In genomic region chr2:136891951-136892371, GRCm38 (mm10) we compare ENCODE assay signal across 8 mouse cellular contexts. TPM values are rescaled to one million over a fixed set of nuclear protein-coding genes. Genes with fewer than 3 reads are reported as not detected.
DNase-seq lines count a peak whose midpoint lies in the region; ATAC-seq lines count a peak whose summit lies in the region.

No protein-coding gene starts in this region.

- H3K27me3 ChIP-seq in heart, embryonic 14.5 days (ENCODE audit: control insufficient read depth, insufficient read depth, low read length): no peaks in the 10 kb centered on the region
- H3K27me3 ChIP-seq in liver, embryonic 13.5 days: no peaks in the 10 kb centered on the region
- H3K27me3 ChIP-seq in stomach, embryonic 16.5 days (ENCODE audit: control insufficient read depth, insufficient read depth, low read length): no peaks in the 10 kb centered on the region

- H3K27ac ChIP-seq in heart, embryonic 14.5 days (replicated peaks in 1 of 2; ENCODE audit: control insufficient read depth in 1 of 2, insufficient read depth in 1 of 2, low read depth in 2 of 2, low read length in 2 of 2): peak overlapping the region; percentile 91 to 95
- peak overlapping the region; percentile 83 for H3K27ac ChIP-seq in liver, embryonic 13.5 days
- H3K27ac ChIP-seq in stomach, embryonic 16.5 days (ENCODE audit: low read length): peak overlapping the region; percentile 75

- DNase-seq in c-Kit-negative CD71-positive TER-119-positive erythroid progenitor cells, embryonic 14.5 days (ENCODE audit: low read depth, low spot score): peak; percentile 92
- DNase-seq in fibroblast of lung, adult 2 months (ENCODE audit: low read depth): peak; percentile 96
- DNase-seq in kidney, postnatal 14 days: peak; percentile 97
- peak; percentile 91 for DNase-seq in liver, embryonic 13.5 days
- DNase-seq in neural tube, embryonic 10.5 days (ENCODE audit: extremely low spot score, low spot score): peak; percentile 84

- ATAC-seq in CD4-positive, CD25-positive, alpha-beta regulatory T cell, adult 4 months: peak; percentile 75
- peak; percentile 77 for ATAC-seq in heart, embryonic 14.5 days (ENCODE audit: insufficient number of reproducible peaks, insufficient read depth, low FRiP score, low read depth)
- ATAC-seq in liver, embryonic 13.5 days (ENCODE audit: low read depth): peak; percentile 72
- ATAC-seq in stomach, embryonic 16.5 days (ENCODE audit: insufficient read depth, low FRiP score): peak; percentile 86

- H3K4me1 ChIP-seq in heart, embryonic 14.5 days (ENCODE audit: control insufficient read depth in 2 of 2, insufficient read depth in 2 of 2, low read length in 2 of 2): peaks cover 0 to 5% of the 10 kb centered on the region in 2 experiments; a peak in 1 of 4 replicates
- H3K4me1 ChIP-seq in liver, embryonic 13.5 days (replicated peaks): peaks cover 32% of the 10 kb centered on the region
- peaks cover 4% of the 10 kb centered on the region; the same call in 1 of the 2 replicates for H3K4me1 ChIP-seq in stomach, embryonic 16.5 days (ENCODE audit: control insufficient read depth, insufficient read depth, low read length)

- H3K4me3 ChIP-seq in heart, embryonic 14.5 days (ENCODE audit: control insufficient read depth in 1 of 2, insufficient read depth in 1 of 2, low read depth in 1 of 2, low read length in 2 of 2): peak overlapping the region; percentile 87 to 95
- H3K4me3 ChIP-seq in liver, embryonic 13.5 days (replicated peaks): peak overlapping the region; percentile 79
- peak overlapping the region; percentile 87 for H3K4me3 ChIP-seq in stomach, embryonic 16.5 days (replicated peaks; ENCODE audit: low read length)

- 0 out of 2 replicates have a peak, but pooled peaks cover 3% of the 10 kb centered on the region for H3K36me3 ChIP-seq in heart, embryonic 14.5 days (ENCODE audit: control insufficient read depth, insufficient read depth, low read length)
- H3K36me3 ChIP-seq in liver, embryonic 13.5 days: no peaks in the 10 kb centered on the region
- no peaks in the 10 kb centered on the region for H3K36me3 ChIP-seq in stomach, embryonic 16.5 days (ENCODE audit: control insufficient read depth, insufficient read depth, low read length)

- under 1% methylated on average over 23 of the region's 23 CpGs for WGBS in heart, embryonic 14.5 days
- under 1% methylated on average over 23 of the region's 23 CpGs for WGBS in liver, embryonic 13.5 days (ENCODE audit: insufficient replicate concordance)
- WGBS in stomach, embryonic 16.5 days: under 1% methylated on average over 23 of the region's 23 CpGs

- H3K4me2 ChIP-seq in heart, embryonic 14.5 days (ENCODE audit: low read length): peak overlapping the region; percentile 65
- H3K4me2 ChIP-seq in liver, embryonic 13.5 days: peak overlapping the region; percentile 59
- peak overlapping the region; percentile 55 for H3K4me2 ChIP-seq in stomach, embryonic 16.5 days (ENCODE audit: low read depth, low read length)

- no peaks in the 10 kb centered on the region for H3K9me3 ChIP-seq in heart, embryonic 14.5 days (ENCODE audit: control insufficient read depth, low read length)
- H3K9me3 ChIP-seq in liver, embryonic 13.5 days (replicated peaks): no peaks in the 10 kb centered on the region
- H3K9me3 ChIP-seq in stomach, embryonic 16.5 days (replicated peaks; ENCODE audit: control insufficient read depth, low read length): no peaks in the 10 kb centered on the region

- H3K9ac ChIP-seq in heart, embryonic 14.5 days (ENCODE audit: low read length): peak overlapping the region; percentile 81
- peak overlapping the region; percentile 75 for H3K9ac ChIP-seq in liver, embryonic 13.5 days
- H3K9ac ChIP-seq in stomach, embryonic 16.5 days (ENCODE audit: low read length): peak overlapping the region; percentile 75

RNA-seq across cellular contexts. Expression of gene AL731706.1, which starts 0.8 kb away (rescaled TPM):
- polyA plus RNA-seq in CD4-positive, CD25-positive, alpha-beta regulatory T cell, adult 4 months (2017; shearing (Covaris generic)): 10 to 100 TPM in 1 of 2 experiments, 1 to 10 TPM in 1; 4.0 to 21.0 TPM
- 41.0 and 45.4 TPM in 2 replicates for polyA plus RNA-seq in heart, embryonic 14.5 days (2014; fragmentation: Nextera tagmentation; extraction: Ambion mirVana)
- polyA plus RNA-seq in liver, embryonic 13.5 days (2015; fragmentation: Nextera tagmentation; extraction: Ambion mirVana): 15.1 and 15.5 TPM in 2 replicates
- polyA plus RNA-seq in stomach, embryonic 16.5 days (2015; fragmentation: Nextera tagmentation; extraction: Ambion mirVana): 24.7 and 32.6 TPM in 2 replicates

RNA-seq across cellular contexts. Expression of gene Mkks, which starts 0.8 kb away (rescaled TPM):
- polyA plus RNA-seq in CD4-positive, CD25-positive, alpha-beta regulatory T cell, adult 4 months (2017; shearing (Covaris generic)): 10 to 100 TPM; 12.2 to 23.3 TPM
- 20.2 and 20.7 TPM in 2 replicates for polyA plus RNA-seq in heart, embryonic 14.5 days (2014; fragmentation: Nextera tagmentation; extraction: Ambion mirVana)
- 6.9 and 11.6 TPM in 2 replicates for polyA plus RNA-seq in liver, embryonic 13.5 days (2015; fragmentation: Nextera tagmentation; extraction: Ambion mirVana)
- 13.7 and 18.7 TPM in 2 replicates for polyA plus RNA-seq in stomach, embryonic 16.5 days (2015; fragmentation: Nextera tagmentation; extraction: Ambion mirVana)

RNA-seq across cellular contexts. Expression of gene Slx4ip, which starts 0.9 kb away (rescaled TPM):
- 1 to 10 TPM; 5.4 to 6.2 TPM for polyA plus RNA-seq in CD4-positive, CD25-positive, alpha-beta regulatory T cell, adult 4 months (2017; shearing (Covaris generic))
- polyA plus RNA-seq in heart, embryonic 14.5 days (2014; fragmentation: Nextera tagmentation; extraction: Ambion mirVana): 4.0 and 4.8 TPM in 2 replicates
- polyA plus RNA-seq in liver, embryonic 13.5 days (2015; fragmentation: Nextera tagmentation; extraction: Ambion mirVana): 2.7 and 2.8 TPM in 2 replicates
- polyA plus RNA-seq in stomach, embryonic 16.5 days (2015; fragmentation: Nextera tagmentation; extraction: Ambion mirVana): 5.6 and 5.7 TPM in 2 replicates

RNA-seq across cellular contexts. Expression of gene AL731706.2, which starts 6.5 kb away (rescaled TPM):
- 10 to 100 TPM in 1 of 2 experiments, not detected in 1; 12.9 TPM for polyA plus RNA-seq in CD4-positive, CD25-positive, alpha-beta regulatory T cell, adult 4 months (2017; shearing (Covaris generic))
- polyA plus RNA-seq in heart, embryonic 14.5 days (2014; fragmentation: Nextera tagmentation; extraction: Ambion mirVana): 50.1 and 63.0 TPM in 2 replicates
- 14.7 and 18.1 TPM in 2 replicates for polyA plus RNA-seq in liver, embryonic 13.5 days (2015; fragmentation: Nextera tagmentation; extraction: Ambion mirVana)
- 26.9 and 53.9 TPM in 2 replicates for polyA plus RNA-seq in stomach, embryonic 16.5 days (2015; fragmentation: Nextera tagmentation; extraction: Ambion mirVana)

Comparison
In these comparisons a context has a peak if more than half of its experiments do, and no peak if none do; other contexts are left out.
1. Peak in every context shown above with its lines: DNase-seq, ATAC-seq, H3K4me3 ChIP-seq and H3K27ac ChIP-seq.